Mouse (Mus musculus): ENCODE data around the gene Lilra6.

DNA sequence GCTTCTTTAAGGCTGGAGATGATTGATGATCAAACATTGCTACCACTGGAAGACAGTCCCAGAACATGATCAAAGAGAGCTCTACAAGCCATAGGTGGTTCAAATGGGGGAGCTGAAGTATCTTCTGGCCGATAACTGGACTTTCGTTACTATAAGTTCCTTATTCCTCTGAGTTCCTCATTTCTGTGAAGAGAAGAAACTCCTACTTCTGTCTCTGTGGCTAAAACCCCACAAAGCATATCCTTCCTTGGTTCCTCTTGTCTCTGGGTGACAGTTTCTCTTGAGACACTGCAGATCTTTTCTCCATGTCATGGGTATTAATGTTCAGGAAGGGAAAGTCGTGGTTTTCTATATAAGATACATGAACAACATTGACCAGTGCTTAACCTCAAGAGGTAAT lies 25.6 kb upstream of the Lilra6 start:
- no peak for TF ChIP-seq MAFK (IDR thresholded peaks at IDR 0.05; ENCODE audit: insufficient read depth, low read depth, low read length)
- TF ChIP-seq HCFC1 (IDR thresholded peaks at IDR 0.05; ENCODE audit: borderline replicate concordance, insufficient read depth, low read length) = no peak
- TF ChIP-seq CHD2 (IDR thresholded peaks at IDR 0.05; ENCODE audit: low read depth, low read length) = no peak
- no peak for TF ChIP-seq ZC3H11A (IDR thresholded peaks at IDR 0.05; ENCODE audit: borderline replicate concordance, low read depth, low read length)

All from ES-E14 (cell line).